Mouse (Mus musculus): Measurements from ENCODE around the gene Raf1.

- TF ChIP-seq CTCF (IDR thresholded peaks at IDR 0.05; ENCODE audit: control insufficient read depth, insufficient read depth, insufficient replicate concordance, low read depth, low read length) (no peak), POLR2A (IDR thresholded peaks at IDR 0.05; ENCODE audit: control insufficient read depth, low read depth, low read length) (no peak)
Observed at GRCm38 (mm10) chr6:115574171-115574570, 102.3 kb downstream of the Raf1 start.
